Mouse (Mus musculus) urinary bladder, adult 2 months (tissue): ENCODE measurements around the gene Dhps. TPM values are rescaled to one million over a fixed set of nuclear protein-coding genes. Genes with fewer than 3 reads are reported as not detected.
A peak's percentile ranks its signal among the peaks of the same experiment; 100 is the strongest.
"Not testable (repeated sequence)": the region's sequence is repeated elsewhere in the genome, so short reads cannot be mapped to it uniquely, and the experiment has no call there.

Source experiments
- DNase-seq: peaks from one replicate; pipeline ENCODE4 v3.0.0; 2022; ENCODE audit warnings: low spot score
- polyA plus RNA-seq: library from polyadenylated mRNA; depleted of rRNA; stranded (reverse); fragments of >200 nt; gene quantifications from 2 replicates; pipeline ENCODE4 v1.2.3, GENCODE M21; 2012

Gene Dhps
- polyA plus RNA-seq, 1 experiment = 47.1 TPM

GRCm38 (mm10) chr8:85062603-85063002 lies 9.0 kb upstream of the Dhps start:
- no peak for DNase-seq

- no peak for DNase-seq
Measured at GRCm38 (mm10) chr8:85065213-85065612, 6.3 kb upstream of the Dhps start.

DNA sequence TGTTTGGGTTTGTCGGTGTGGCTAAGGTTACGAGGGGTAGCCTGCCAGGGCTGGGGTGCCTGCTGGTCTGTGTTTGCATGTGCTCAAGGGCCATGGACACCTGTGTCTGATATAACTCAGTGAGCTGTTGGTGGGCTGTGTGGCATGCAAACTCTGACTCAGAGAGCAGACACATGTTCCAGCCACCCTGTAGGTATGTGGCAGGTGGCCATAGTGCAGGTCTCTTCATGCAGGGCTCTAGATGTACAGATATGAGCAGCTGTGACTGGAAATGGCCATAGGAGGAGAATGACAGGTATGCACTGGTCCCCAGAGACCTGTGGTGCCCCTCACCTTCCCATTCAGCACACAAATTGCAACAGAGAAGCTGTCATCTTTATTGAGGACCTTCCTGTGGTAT lies 4.4 kb upstream of the Dhps start:
- no peak for DNase-seq

DNA sequence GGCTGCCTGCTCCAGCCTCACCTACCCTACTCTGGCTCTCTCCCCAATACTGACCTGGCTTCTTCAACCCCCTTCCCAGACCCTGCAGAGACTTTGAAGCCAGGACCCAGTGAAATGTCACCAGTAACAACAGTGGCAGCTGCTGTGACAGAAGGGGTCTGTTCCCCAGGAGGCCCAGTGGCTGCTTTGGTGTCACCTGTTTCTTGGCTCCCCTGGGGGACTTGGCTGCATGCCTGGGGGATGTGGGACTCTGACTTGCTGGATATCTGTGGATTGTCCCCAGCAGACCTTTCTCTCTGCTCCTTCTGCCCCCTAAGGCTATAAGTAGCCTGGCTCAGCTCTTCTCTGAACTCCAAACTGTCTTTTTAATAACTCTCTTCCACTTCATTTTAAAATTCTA lies 3.6 kb upstream of the Dhps start, which contains the start of gene Gm5741:
TSS of gene Gm5741 (minus strand) at position 1 of the 400 bp plus-strand sequence.
- DNase-seq = no peak

GRCm38 (mm10) chr8:85071041-85071440 lies 516 bp upstream of the Dhps start:
- DNase-seq = no peak

- no peak for DNase-seq
Measured at GRCm38 (mm10) chr8:85072364-85072929, 890 bp downstream of the Dhps start.

- no peak for DNase-seq
Measured at GRCm38 (mm10) chr8:85073041-85073612, 1.6 kb downstream of the Dhps start.

DNA sequence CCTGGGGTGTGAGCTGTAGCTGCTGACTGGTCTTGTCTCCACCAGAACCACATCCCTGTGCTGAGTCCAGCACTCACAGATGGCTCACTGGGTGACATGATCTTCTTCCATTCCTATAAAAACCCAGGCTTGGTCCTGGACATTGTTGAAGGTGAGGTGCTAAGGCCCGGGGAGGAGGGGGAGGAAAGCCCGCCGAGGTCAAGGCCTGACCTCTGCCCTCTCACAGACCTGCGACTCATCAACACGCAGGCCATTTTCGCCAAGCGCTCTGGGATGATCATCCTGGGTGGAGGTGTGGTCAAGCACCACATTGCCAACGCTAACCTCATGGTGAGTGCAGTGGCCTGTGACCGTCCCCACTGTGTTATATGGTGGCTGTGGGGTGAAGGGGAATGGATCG lies 2.6 kb downstream of the Dhps start:
- no peak for DNase-seq

DNA sequence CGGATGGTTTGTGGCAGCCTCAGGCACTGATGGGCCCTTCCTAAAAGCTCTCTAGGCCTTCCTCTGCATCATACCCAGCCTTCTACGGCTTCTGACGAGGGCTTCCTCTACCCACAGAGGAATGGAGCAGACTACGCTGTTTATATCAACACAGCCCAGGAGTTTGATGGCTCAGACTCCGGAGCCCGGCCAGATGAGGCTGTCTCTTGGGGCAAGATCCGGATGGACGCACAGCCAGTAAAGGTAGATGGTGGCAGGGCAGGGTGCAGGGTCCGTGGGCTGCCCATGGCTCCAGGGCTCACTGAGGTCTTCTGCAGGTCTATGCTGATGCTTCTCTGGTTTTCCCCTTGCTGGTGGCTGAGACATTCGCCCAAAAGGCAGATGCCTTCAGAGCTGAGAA lies 3.1 kb downstream of the Dhps start:
- DNase-seq = no peak

DNA sequence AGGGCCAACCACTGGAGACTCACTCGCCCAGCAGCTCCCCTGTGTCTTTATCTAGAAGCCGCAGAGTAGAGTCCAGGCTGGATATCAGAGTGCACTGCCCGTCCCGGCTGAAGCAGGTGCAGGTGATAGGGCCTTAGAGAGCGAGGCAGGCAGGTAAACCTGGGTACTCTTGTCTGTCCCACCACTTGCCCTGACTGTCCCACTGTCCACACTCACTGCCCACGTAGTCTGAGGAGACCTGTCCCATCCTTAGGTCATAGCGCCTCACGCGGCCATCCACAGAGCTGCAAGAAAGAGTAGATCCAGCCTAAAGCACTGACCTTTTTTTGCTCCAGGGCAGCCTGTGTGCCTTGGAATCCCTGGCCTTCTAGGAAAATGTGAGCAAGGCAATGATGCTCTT lies 4.4 kb downstream of the Dhps start:
- DNase-seq = no peak

GRCm38 (mm10) chr8:85076993-85077392 lies 5.4 kb downstream of the Dhps start:
- no peak for DNase-seq

DNA sequence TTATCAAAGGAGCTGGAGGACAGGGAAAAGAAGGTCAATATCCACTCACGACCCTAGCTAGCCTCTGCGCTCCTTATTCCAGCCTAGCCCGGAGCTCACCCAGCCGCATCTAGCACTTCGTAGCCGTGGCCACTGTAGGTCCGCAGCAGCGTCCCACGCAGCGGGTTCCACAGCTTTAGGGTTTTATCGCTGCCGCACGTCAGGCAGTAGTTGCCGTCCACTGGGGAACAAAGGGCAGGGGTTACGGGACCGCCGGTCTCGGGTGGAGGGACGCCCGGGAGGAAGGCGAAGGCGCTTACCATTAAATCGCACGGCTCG lies 8.6 kb downstream of the Dhps start:
- no peak for DNase-seq

DNA sequence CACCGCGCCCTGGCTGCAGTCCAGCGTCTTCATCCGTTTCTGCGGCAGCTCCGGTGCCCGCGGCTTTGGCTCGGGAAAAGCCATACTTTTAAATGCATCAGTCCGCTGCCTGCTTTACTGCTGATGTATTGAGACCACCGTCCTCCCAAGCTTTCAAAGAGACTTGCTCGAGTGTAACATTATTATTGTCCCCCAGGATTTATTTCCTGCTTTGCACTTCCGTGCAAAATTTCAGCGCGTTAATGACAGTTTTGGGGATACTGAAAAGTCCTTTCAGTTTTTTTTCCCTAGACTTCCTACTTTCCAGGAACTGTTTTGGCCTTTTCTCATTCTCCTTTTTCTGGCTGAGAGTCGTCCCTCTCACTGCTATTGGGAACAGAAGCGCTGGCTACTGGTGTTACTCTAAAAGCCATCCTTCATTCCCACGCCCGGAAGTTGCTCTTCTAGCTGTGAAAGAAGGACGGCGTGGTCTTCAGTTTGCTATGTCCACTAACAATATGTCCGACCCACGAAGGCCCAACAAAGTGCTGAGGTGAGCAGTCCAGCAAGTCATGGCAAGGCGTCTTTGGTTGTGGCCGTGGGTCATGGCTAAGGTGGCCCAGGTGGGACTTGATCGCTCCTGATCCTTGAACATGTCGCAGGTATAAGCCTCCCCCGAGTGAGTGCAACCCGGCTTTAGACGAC lies 9.1 kb downstream of the Dhps start, which contains the start of gene Wdr83os:
TSS of gene Wdr83os (plus strand) at position 209 of the 684 bp plus-strand sequence.
- DNase-seq = no peak

- no peak for DNase-seq
Measured at GRCm38 (mm10) chr8:85081216-85081555, 9.6 kb downstream of the Dhps start, which contains the start of gene Wdr83. Gene Wdr83 (minus strand): TSS chr8:85081306.

DNA sequence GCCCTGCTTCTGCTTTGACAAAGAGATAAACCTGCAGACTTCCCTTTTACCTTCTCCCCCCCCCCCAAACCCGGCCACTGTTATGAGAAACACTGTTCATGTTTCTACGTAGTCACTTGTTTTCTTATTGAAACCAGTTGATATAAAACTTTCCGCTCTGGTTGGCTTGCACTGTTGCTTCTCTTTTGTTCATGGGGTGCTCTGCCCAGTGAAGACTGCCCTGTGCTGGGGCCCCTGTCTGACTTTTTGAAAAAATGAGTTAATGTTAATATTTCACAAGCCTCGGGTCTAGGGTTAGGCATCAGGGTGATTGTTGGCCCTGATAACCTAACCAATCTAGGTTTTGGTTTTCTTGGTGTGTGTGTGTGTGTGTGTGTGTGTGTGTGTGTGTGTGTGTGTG lies 10.6 kb downstream of the Dhps start:
- not testable (repeated sequence) for DNase-seq

GRCm38 (mm10) chr8:85083108-85083813 lies 11.7 kb downstream of the Dhps start, which contains the start of gene Man2b1:
Gene Man2b1 (plus strand): TSS chr8:85083270.
- DNase-seq = peak; percentile 68

DNA sequence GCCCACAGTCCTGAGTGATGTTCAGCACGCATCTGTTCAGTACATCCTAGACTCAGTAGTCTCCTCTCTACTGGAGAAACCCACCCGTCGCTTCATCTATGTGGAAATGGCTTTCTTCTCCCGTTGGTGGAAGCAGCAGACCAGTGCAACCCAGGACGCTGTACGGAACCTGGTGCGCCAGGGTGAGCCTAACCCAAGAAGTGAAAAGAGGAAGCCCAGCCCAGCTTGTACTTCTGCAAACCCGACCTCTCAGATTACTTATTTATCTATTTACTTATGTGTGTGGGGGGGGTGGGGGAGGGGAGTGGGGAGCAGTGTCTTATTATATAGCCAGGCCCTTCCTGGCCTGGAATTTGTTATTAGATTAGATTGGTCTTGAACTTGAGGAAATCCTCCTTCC lies 13.1 kb downstream of the Dhps start:
- DNase-seq = no peak

- DNase-seq = no peak
Measured at GRCm38 (mm10) chr8:85086238-85086637, 14.7 kb downstream of the Dhps start.

- no peak for DNase-seq
Measured at GRCm38 (mm10) chr8:85088771-85089170, 17.2 kb downstream of the Dhps start.

DNA sequence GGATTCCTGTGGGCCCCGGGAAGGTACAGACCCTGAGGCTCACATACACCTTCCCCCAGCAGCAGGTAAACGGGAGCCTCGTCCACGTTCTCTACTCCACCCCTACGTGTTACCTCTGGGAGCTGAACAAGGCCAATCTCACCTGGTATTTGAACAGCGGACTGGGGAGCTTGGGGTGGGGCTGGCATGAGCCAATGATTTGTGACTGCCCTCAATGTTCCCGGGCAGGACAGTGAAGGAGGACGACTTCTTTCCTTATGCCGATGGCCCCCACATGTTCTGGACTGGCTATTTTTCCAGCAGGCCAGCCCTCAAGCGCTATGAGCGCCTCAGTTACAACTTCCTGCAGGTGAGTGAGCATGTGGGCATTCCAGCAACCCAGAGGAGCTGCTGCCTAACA lies 19.3 kb downstream of the Dhps start:
- DNase-seq = no peak

DNA sequence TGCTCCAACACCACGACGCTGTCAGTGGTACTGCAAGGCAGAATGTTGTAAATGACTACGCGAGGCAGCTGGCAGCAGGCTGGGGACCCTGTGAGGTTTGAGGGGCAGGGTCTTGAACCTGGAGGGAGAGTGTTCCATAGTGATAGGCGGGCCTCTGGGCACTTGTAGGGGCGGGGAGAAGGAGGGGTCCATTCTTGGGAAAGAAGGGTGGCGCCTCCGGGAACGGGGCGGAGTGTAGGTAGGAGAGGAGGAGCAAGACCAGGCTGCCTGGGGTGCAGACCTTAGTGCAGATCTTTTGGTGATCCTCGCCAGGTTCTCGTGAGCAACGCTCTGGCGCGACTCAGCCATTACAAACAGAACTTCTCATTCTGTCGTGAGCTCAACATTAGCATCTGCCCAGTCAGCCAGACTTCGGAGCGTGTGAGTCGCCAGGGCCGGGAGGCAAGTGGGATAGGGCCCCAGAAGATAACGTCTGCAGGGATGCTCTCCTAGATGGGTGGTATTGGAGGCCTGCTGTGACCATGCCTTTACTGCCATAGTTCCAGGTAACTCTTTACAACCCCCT lies 20.1 kb downstream of the Dhps start:
- no peak for DNase-seq

- DNase-seq = no peak
Measured at GRCm38 (mm10) chr8:85095051-85095450, 23.5 kb downstream of the Dhps start.
